ENCODE assay signal across 38 mouse cellular contexts in the genomic region with DNA sequence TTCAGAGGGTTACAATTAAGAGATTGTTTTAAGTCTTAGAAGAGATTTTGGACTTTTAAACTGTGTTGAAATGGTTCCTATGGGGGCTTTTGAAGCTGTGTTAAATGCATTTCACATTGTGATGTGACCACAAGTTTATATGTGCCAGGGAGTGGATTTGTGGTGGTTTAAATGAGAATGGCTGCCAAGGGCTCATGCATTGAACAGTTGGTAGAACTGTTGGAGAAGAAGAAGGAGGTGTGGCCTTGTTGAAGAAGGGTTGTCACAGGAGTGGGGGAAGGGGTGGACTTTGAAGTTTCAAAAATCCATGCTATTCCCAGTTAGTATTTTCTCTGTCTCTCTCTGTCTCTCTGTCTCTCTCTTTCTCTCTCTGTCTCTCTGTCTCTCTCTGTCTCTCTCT. TPM values are rescaled to one million over a fixed set of nuclear protein-coding genes. Genes with fewer than 3 reads are reported as not detected.
"Had no signal": no experiment of that assay in that cellular context is flagged by ENCODE, and none has a peak within 500 bp of the region (broad histone marks: within the 10 kb centered on the region; RNA-seq: fewer than 3 reads in every experiment).

No protein-coding gene starts in this region.

- ATAC-seq: hindbrain, embryonic 16.5 days; hindbrain, postnatal 0 days; inflammation-experienced regulatory T-cells, adult 6 months; intestine, embryonic 15.5 days; intestine, embryonic 16.5 days; intestine, postnatal 0 days had no signal

- H3K4me1 ChIP-seq: heart, embryonic 10.5 days; heart, embryonic 12.5 days; heart, embryonic 13.5 days; heart, embryonic 15.5 days; hindbrain, embryonic 10.5 days; hindbrain, embryonic 12.5 days; hindbrain, embryonic 13.5 days; hindbrain, embryonic 15.5 days; intestine, embryonic 15.5 days; kidney, embryonic 15.5 days had no signal

- H3K9me3 ChIP-seq: heart, embryonic 10.5 days; heart, embryonic 12.5 days; heart, embryonic 13.5 days; heart, embryonic 15.5 days; hindbrain, embryonic 10.5 days; hindbrain, embryonic 12.5 days; hindbrain, embryonic 13.5 days; hindbrain, embryonic 15.5 days; intestine, embryonic 15.5 days; kidney, embryonic 15.5 days had no signal

- H3K9ac ChIP-seq: heart, embryonic 12.5 days; heart, embryonic 13.5 days; heart, embryonic 15.5 days; hindbrain, embryonic 12.5 days; hindbrain, embryonic 13.5 days; hindbrain, embryonic 14.5 days; hindbrain, embryonic 15.5 days; intestine, embryonic 15.5 days; kidney, embryonic 15.5 days had no signal

- DNase-seq: kidney, adult 11 months; kidney, adult 18-20 months; kidney, adult 2 months; kidney, adult 8-10 months; kidney, adult 9 months; kidney, postnatal 14 days; kidney, postnatal 25 days; kidney, postnatal 36 days; kidney, postnatal 4 days; layer of hippocampus, adult 9-11 months; layer of hippocampus, postnatal 36 days had no signal

- H3K4me2 ChIP-seq: heart, embryonic 11.5 days; heart, embryonic 12.5 days; heart, embryonic 13.5 days; heart, embryonic 15.5 days; hindbrain, embryonic 12.5 days; hindbrain, embryonic 13.5 days; hindbrain, embryonic 14.5 days; hindbrain, embryonic 15.5 days; intestine, embryonic 15.5 days; kidney, embryonic 15.5 days had no signal

- H3K27ac ChIP-seq: heart, embryonic 10.5 days; heart, embryonic 13.5 days; heart, embryonic 15.5 days; hindbrain, embryonic 10.5 days; hindbrain, embryonic 12.5 days; hindbrain, embryonic 13.5 days; hindbrain, embryonic 14.5 days; hindbrain, embryonic 15.5 days; hindbrain, postnatal 0 days; intestine, embryonic 15.5 days; kidney, embryonic 15.5 days; kidney, postnatal 0 days; layer of hippocampus, adult 2 months had no signal

- H3K36me3 ChIP-seq: heart, embryonic 10.5 days; heart, embryonic 12.5 days; heart, embryonic 13.5 days; heart, embryonic 15.5 days; hindbrain, embryonic 10.5 days; hindbrain, embryonic 12.5 days; hindbrain, embryonic 13.5 days; hindbrain, embryonic 15.5 days; intestine, embryonic 15.5 days; kidney, embryonic 15.5 days had no signal

- H3K4me3 ChIP-seq: heart, embryonic 10.5 days; heart, embryonic 12.5 days; heart, embryonic 13.5 days; heart, embryonic 15.5 days; hindbrain, embryonic 10.5 days; hindbrain, embryonic 12.5 days; hindbrain, embryonic 13.5 days; hindbrain, embryonic 15.5 days; intestine, embryonic 15.5 days; kidney, embryonic 15.5 days; layer of hippocampus, adult 2 months had no signal

- H3K27me3 ChIP-seq: heart, embryonic 12.5 days; heart, embryonic 13.5 days; heart, embryonic 15.5 days; hindbrain, embryonic 12.5 days; hindbrain, embryonic 13.5 days; hindbrain, embryonic 15.5 days; intestine, embryonic 15.5 days; kidney, embryonic 15.5 days had no signal

RNA-seq across cellular contexts. Expression of a gene that starts 23.7 kb away (rescaled TPM):
- polyA plus RNA-seq: heart, embryonic 10.5 days; heart, embryonic 11.5 days; heart, embryonic 12.5 days; heart, embryonic 13.5 days; heart, embryonic 14.5 days; heart, embryonic 15.5 days; heart, embryonic 16.5 days; heart, postnatal 0 days; hindbrain, embryonic 10.5 days; hindbrain, embryonic 11.5 days; hindbrain, embryonic 12.5 days; hindbrain, embryonic 13.5 days; hindbrain, embryonic 14.5 days; hindbrain, embryonic 15.5 days; hindbrain, embryonic 16.5 days; hindbrain, postnatal 0 days; inflammation-experienced regulatory T-cells, adult 6 months; intestine, embryonic 14.5 days; intestine, embryonic 15.5 days; intestine, embryonic 16.5 days; intestine, postnatal 0 days; kidney, adult 2 months; kidney, embryonic 14.5 days; kidney, embryonic 15.5 days; kidney, embryonic 16.5 days; kidney, postnatal 0 days; large intestine, adult 2 months had no signal
